Mouse (Mus musculus) midbrain, embryonic 12.5 days (tissue): Measurements from ENCODE around the gene Dapk1. TPM values are rescaled to one million over a fixed set of nuclear protein-coding genes. Genes with fewer than 3 reads are reported as not detected.

Experiments
- ATAC-seq: fragments of 200-750 bp; cut with Nextera tagmentation; 2 replicates; pipeline ENCODE4 v1.8.0; 2017; ENCODE audit warnings: low read depth, moderate TSS enrichment, moderate library complexity; ENCODE audit not compliant: low FRiP score
- H3K27ac ChIP-seq: fragments of 300-500 bp; sonication (generic); replicated peaks from 2 replicates; pipeline ENCODE4 v1.5.1; 2016; ENCODE audit warnings: mild to moderate bottlenecking
- H3K27me3 ChIP-seq: fragments of 300-500 bp; sonication (generic); 2 replicates; pipeline ENCODE4 v1.6.1; 2016; ENCODE audit warnings: mild to moderate bottlenecking
- H3K36me3 ChIP-seq: fragments of 300-500 bp; sonication (generic); 2 replicates; pipeline ENCODE4 v1.6.1; 2016
- H3K4me1 ChIP-seq: fragments of 300-500 bp; sonication (generic); 2 replicates; pipeline ENCODE4 v1.6.1; 2016
- H3K4me2 ChIP-seq: fragments of 300-500 bp; sonication (generic); replicated peaks from 2 replicates; pipeline ENCODE4 v1.6.1; 2016; ENCODE audit warnings: mild to moderate bottlenecking, moderate library complexity
- H3K4me3 ChIP-seq: fragments of 300-500 bp; sonication (generic); 2 replicates; pipeline ENCODE4 v1.5.1; 2016; ENCODE audit warnings: mild to moderate bottlenecking
- H3K9ac ChIP-seq: fragments of 300-500 bp; sonication (generic); replicated peaks from 2 replicates; pipeline ENCODE4 v1.6.1; 2016; ENCODE audit warnings: mild to moderate bottlenecking, moderate library complexity
- H3K9me3 ChIP-seq: fragments of 300-500 bp; sonication (generic); 2 replicates; pipeline ENCODE4 v1.6.1; 2016; ENCODE audit warnings: mild to moderate bottlenecking
- WGBS: fragments of 180-500 bp; shearing (Covaris S2); methylation state at CpG from one replicate; pipeline ENCODE4 v1.1.7; 2016; 5-methylcytosine and 5-hydroxymethylcytosine counted together
- polyA plus RNA-seq: library from polyadenylated mRNA; unstranded; fragments of >200 nt; fragmentation: Nextera tagmentation; extraction: Ambion mirVana; gene quantifications from 2 replicates; pipeline ENCODE4 v1.2.1, GENCODE M21; 2016

Gene Dapk1
- polyA plus RNA-seq, 1 experiment from 2014 or later = 36.7 TPM

DNA sequence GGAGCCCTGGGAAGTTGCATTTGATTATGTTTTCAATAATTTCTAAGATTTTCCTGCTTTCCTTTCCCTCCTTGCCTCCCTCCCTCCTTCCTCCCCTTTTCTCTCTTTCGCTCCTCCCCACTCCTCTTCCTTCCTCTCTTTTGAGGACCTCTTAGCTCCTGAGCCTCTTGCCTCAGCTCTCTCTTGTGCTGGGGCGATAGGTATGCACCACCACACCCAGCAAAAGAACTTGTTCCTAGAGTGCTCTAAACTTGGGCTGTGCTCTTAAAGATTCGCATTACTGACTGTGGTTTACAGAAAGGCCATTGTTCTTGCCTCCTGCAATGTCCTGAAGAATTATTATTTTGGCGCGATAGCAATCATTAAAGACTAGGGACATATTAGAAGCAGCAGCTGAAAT, 46.6 kb downstream of the Dapk1 start:
- H3K27me3 ChIP-seq = no peaks in the 10 kb centered on the region
- no peak overlapping the region for H3K27ac ChIP-seq
- H3K9me3 ChIP-seq = no peaks in the 10 kb centered on the region
- 96% methylated on average over 5 of the region's 5 CpGs for WGBS
- H3K4me1 ChIP-seq = no peaks in the 10 kb centered on the region
- 0 out of 2 replicates have a peak, but pooled peaks cover 7% of the 10 kb centered on the region for H3K36me3 ChIP-seq
- H3K9ac ChIP-seq = no peak overlapping the region
- no peak overlapping the region for H3K4me3 ChIP-seq
- H3K4me2 ChIP-seq = no peak overlapping the region
- no peak for ATAC-seq

DNA sequence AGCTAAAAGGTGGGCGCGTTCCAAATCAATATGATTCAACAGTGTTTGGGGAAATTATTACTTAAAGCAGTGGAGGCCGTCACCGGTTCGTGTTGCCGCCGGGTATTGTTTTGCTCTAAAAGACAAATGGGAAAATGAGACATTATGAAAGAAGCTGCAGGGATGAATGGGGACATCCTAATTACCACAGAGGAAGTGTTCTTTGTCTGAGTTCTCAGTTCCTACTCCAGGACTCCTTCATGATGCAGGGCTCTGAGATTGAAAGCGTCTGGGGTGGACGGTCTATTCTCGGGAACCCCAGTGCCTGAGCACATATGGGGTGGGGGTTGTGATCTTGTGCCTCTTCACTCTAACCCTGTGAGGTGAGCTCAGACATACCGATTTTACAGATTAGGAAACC, 48.3 kb downstream of the Dapk1 start:
- ATAC-seq = no peak
- 94% methylated on average over 11 of the region's 11 CpGs for WGBS
- no peak overlapping the region for H3K4me2 ChIP-seq
- H3K27ac ChIP-seq = no peak overlapping the region
- H3K9ac ChIP-seq = no peak overlapping the region
- H3K4me1 ChIP-seq = no peaks in the 10 kb centered on the region
- H3K36me3 ChIP-seq = 0 out of 2 replicates have a peak, but pooled peaks cover 7% of the 10 kb centered on the region
- no peaks in the 10 kb centered on the region for H3K27me3 ChIP-seq
- no peaks in the 10 kb centered on the region for H3K9me3 ChIP-seq
- H3K4me3 ChIP-seq = no peak overlapping the region

DNA sequence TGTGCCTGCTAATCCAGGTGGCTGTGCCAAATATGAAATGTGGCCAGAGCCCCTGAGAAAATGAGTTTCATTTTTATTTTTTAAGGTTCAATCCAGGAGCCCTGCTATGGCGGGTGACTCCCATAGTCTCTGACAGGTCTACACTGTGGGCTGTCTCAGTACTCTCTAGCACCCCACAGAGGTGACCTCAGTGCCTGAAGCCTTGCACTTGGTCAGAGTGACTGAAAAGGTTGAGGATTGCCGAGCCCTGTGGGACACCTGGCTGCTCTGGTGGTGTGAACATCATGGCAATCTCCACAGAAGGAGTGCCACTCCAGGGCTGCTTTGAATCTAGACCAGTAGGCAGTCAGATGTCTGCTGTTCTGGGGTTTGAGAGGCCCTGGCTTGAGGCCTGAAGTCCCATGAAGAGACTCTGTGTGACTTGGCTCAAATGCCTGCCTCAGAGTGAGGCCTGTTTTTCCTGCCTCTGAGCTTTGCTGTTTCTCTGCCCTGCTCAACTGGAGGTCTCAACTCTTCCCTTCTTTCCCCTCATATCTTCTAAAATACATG, 52.3 kb downstream of the Dapk1 start:
- Histone ChIP-seq H3K4me1 (no peaks in the 10 kb centered on the region), H3K4me2 (no peak overlapping the region), H3K27ac (no peak overlapping the region), H3K9me3 (no peaks in the 10 kb centered on the region), H3K36me3 (no peaks in the 10 kb centered on the region), H3K9ac (no peak overlapping the region), H3K4me3 (no peak overlapping the region), H3K27me3 (no peaks in the 10 kb centered on the region)
- 88% methylated on average over 2 of the region's 2 CpGs for WGBS
- ATAC-seq = no peak

DNA sequence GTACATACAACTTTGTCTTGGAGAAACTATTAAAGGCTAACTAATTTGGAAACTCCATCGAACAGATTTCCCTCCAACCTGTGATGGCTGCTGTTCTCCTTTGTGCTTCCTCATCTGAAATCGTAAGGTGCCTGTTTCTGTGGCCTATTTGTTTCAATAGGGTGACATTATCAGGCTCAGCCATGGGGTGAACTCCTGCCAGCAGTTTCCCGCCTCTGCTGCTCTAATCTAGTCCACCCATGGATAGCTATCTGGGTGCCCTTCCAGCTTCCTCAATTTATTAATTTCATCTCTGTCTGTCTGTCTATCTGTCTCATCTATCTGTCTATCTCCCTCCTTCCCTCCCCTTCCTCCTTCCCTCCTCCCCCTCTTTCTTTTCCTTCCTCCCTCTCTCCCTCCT, 53.5 kb downstream of the Dapk1 start:
- 88% methylated on average over 3 of the region's 3 CpGs for WGBS

DNA sequence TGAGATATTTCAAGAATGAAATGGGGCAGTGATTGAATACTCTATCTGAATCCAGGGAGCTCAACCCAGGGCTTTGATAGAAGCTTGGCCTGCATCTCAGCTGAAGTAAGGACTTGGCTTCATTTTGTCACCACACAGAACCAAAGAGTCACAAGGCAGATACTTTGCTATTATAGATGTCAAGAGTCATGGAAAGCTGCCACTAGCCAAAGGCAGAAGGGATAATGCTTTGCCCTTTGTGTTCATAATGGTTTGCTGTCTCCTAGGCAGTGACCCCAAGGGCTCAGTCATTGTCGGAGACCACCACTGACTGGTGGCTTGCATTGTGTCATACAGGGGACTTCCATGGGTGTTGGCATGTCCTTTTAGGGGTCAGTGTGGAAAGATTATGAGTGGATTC, 57.9 kb downstream of the Dapk1 start:
- H3K4me1 ChIP-seq = peaks cover 5% of the 10 kb centered on the region; the same call in 1 of the 2 replicates
- no peak overlapping the region for H3K4me3 ChIP-seq
- H3K27me3 ChIP-seq = no peaks in the 10 kb centered on the region
- H3K27ac ChIP-seq = no peak overlapping the region
- H3K4me2 ChIP-seq = no peak overlapping the region
- ATAC-seq = no peak
- H3K36me3 ChIP-seq = no peaks in the 10 kb centered on the region
- WGBS = 67% methylated on average over 1 of the region's 1 CpGs
- H3K9me3 ChIP-seq = no peaks in the 10 kb centered on the region
- H3K9ac ChIP-seq = no peak overlapping the region

More for the DNA sequence above, 53.5 kb downstream of the Dapk1 start:
- Histone ChIP-seq H3K4me1 (peaks cover 3% of the 10 kb centered on the region; the same call in 1 of the 2 replicates), H3K27me3 (no peaks in the 10 kb centered on the region), H3K9ac (no peak overlapping the region), H3K27ac (no peak overlapping the region), H3K9me3 (no peaks in the 10 kb centered on the region), H3K4me2 (no peak overlapping the region), H3K36me3 (no peaks in the 10 kb centered on the region), H3K4me3 (no peak overlapping the region)
- no peak for ATAC-seq

DNA sequence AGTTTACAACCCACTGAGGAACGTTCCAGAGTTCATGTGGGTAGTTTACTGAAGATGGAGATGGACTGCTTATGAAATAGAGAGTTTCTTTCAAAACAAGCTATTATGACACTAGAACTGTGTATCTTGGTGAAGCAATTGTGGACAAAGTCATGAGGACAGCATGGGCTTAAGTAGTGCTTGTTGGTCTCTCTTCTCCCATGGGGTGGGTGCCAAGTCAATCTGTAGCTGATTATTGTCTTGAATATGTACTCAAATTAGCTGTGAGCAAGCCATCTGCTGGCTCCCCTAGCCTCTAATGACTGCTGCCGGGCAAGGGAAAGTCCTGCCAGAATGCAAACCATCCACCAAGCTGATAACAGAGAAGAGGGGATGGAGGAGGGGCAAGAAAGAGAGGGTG, 58.3 kb downstream of the Dapk1 start:
- WGBS = 73% methylated on average over 2 of the region's 2 CpGs
- H3K27me3 ChIP-seq = no peaks in the 10 kb centered on the region
- H3K4me2 ChIP-seq = no peak overlapping the region
- no peaks in the 10 kb centered on the region for H3K9me3 ChIP-seq
- H3K4me3 ChIP-seq = no peak overlapping the region
- H3K27ac ChIP-seq = no peak overlapping the region
- no peaks in the 10 kb centered on the region for H3K36me3 ChIP-seq
- no peak overlapping the region for H3K9ac ChIP-seq
- peaks cover 5% of the 10 kb centered on the region; the same call in 1 of the 2 replicates for H3K4me1 ChIP-seq
- no peak for ATAC-seq

DNA sequence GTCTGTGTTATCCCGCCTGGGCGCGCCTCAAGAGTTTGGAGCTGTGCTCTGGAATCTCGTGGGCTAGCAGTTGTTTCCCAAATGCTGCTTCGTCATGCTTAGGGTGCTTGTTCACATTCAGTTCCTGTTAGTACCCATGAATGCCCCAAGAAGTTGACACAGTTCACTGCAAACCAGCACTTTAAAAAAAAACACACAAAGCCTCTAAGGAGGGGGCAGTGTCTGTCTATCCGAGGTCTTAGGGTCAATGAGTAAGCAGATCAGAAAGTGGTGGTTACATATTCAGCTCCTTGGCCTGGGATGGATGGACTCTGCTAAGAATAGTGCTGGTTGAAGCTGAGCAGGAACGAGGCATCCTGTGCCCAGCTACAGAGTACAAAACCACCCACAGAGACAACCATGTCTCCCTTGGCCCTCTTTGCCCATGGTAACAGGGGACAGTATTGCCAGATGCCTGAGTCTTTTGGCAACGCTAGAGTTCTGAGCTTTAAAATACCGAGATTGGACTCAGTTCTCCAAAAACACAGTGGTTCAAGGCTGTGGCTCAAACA, 59.0 kb downstream of the Dapk1 start:
- ATAC-seq = no peak
- Histone ChIP-seq H3K27me3 (no peaks in the 10 kb centered on the region), H3K9ac (no peak overlapping the region), H3K4me2 (no peak overlapping the region), H3K9me3 (no peaks in the 10 kb centered on the region), H3K36me3 (no peaks in the 10 kb centered on the region), H3K4me3 (no peak overlapping the region), H3K27ac (no peak overlapping the region), H3K4me1 (peaks cover 5% of the 10 kb centered on the region; the same call in 1 of the 2 replicates)
- WGBS = 78% methylated on average over 9 of the region's 9 CpGs

DNA sequence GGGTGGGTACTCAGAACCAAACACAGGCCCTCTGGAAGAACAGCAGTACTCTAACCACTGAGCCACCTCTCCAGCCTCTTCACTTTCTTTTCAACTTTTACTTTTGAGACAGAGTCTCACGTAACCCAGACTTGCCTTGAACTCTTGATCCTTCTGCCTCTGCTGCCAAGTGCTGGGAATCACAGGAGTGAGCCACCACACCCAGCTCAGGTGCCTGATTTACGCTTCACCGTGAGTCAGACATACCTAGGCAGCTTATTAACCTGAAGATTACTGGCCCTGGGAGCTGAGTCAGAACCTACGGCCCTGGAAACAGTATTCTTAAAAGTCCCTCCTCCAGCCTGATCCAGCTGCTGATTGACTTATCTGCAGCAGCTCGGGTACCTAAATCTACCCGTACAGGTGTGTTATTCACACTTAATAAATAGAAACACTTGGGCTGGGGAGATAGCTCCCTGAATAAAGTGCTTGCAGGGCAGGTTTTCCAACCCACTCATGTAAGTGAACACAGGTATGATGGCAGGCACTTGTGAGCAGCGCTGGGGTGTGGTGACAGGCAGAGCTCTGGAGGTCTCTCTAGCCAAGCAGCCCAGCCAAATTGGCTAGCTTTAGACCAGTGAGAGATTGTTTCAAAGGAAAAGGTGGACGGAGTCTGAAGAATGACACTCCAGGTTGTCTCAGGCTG, 60.9 kb downstream of the Dapk1 start:
- H3K27ac ChIP-seq = no peak overlapping the region
- no peaks in the 10 kb centered on the region for H3K36me3 ChIP-seq
- H3K4me1 ChIP-seq = peaks cover 5% of the 10 kb centered on the region; the same call in 1 of the 2 replicates
- WGBS = 90% methylated on average over 8 of the region's 8 CpGs
- no peak overlapping the region for H3K9ac ChIP-seq
- no peak for ATAC-seq
- H3K27me3 ChIP-seq = no peaks in the 10 kb centered on the region
- H3K9me3 ChIP-seq = no peaks in the 10 kb centered on the region
- no peak overlapping the region for H3K4me3 ChIP-seq
- H3K4me2 ChIP-seq = no peak overlapping the region

DNA sequence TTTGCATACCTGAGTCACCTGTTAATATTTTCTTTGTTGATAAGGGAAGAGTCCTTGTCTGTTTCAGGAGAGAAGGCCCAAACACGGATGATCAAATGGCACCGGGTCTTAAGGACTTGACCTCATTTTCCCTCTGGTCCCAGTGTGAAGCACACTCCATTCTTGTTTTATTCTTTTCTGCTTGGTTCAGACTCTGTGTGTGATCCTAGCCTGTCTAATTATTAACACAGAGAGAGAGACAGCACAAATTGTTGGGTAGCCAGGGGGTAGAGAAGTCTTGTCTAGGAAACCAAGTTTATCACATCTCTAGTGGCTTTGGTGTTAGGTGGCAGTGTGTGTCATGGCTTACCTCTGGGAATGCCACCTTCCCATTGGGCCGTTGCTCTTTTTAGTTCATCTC, 62.3 kb downstream of the Dapk1 start:
- no peaks in the 10 kb centered on the region for H3K9me3 ChIP-seq
- no peak overlapping the region for H3K4me3 ChIP-seq
- H3K4me2 ChIP-seq = no peak overlapping the region
- H3K27ac ChIP-seq = no peak overlapping the region
- no peaks in the 10 kb centered on the region for H3K27me3 ChIP-seq
- no peak for ATAC-seq
- 82% methylated on average over 3 of the region's 3 CpGs for WGBS
- H3K9ac ChIP-seq = no peak overlapping the region
- H3K36me3 ChIP-seq = no peaks in the 10 kb centered on the region
- peaks cover 5% of the 10 kb centered on the region; the same call in 1 of the 2 replicates for H3K4me1 ChIP-seq

DNA sequence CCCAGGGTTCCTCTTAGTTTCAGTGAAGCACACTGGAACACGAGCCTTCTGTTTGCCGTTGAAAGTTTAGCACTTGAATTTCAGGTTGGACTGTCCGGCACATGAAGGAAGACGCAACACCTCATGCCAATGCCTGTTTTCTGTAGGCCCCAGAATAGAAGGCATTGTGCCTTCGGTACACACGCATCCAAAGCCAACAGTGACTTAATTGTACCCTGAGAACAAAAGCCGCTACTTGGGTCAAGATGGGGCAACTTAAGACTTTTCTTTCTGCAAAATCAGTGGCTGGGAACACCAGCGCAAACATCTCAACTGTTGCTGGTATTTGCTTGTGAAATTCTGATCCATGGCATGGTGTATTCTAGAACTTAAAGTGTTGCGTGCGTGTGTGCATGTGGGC, 63.1 kb downstream of the Dapk1 start:
- 87% methylated on average over 10 of the region's 10 CpGs for WGBS
- Histone ChIP-seq H3K9ac (no peak overlapping the region), H3K27me3 (no peaks in the 10 kb centered on the region), H3K9me3 (no peaks in the 10 kb centered on the region), H3K36me3 (no peaks in the 10 kb centered on the region), H3K4me2 (no peak overlapping the region), H3K4me3 (no peak overlapping the region), H3K27ac (no peak overlapping the region), H3K4me1 (peaks cover 5% of the 10 kb centered on the region; the same call in 1 of the 2 replicates)
- no peak for ATAC-seq

DNA sequence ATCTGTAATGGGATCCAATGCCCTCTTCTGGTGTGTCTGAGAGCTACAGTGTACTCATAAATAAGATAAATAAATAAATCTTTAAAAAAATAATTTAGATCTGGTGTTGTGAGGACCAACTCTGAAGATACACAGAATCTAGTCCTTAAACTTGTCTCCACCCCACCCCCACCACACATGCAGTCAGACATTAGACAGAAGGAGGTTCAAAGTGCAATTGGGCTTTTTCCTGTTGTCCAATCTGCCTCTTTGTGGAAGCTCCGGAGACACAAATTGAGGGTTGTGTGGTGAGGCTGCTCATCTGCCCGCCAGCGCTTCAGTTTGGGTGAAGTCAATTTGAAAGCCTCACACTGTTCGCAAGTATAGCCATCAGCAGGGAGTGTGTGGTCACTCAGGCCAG, 63.7 kb downstream of the Dapk1 start:
- H3K4me2 ChIP-seq = no peak overlapping the region
- no peaks in the 10 kb centered on the region for H3K4me1 ChIP-seq
- WGBS = 97% methylated on average over 4 of the region's 4 CpGs

DNA sequence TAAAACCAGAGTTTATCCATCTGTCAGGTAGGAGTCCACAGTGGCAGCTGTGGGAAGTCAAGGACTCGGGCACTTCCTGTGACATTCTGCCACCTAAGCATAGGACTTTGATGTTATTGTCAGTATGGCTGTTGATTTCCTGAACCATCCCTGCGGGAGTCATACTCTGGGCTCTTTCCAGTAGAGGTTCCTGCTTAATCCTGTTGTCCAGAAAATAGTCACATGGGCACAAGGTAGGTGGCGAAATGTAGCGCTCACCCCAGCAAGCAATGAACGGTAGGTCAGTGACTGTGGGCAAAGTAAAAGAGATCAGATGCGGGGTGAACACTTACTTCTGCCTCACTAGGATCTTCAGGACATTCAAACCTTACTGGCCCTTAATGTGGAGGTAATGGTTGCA, 66.3 kb downstream of the Dapk1 start:
- Histone ChIP-seq H3K27me3 (no peaks in the 10 kb centered on the region), H3K4me2 (no peak overlapping the region), H3K4me3 (no peak overlapping the region), H3K9ac (no peak overlapping the region), H3K27ac (no peak overlapping the region), H3K36me3 (no peaks in the 10 kb centered on the region), H3K4me1 (no peaks in the 10 kb centered on the region), H3K9me3 (no peaks in the 10 kb centered on the region)
- 83% methylated on average over 6 of the region's 6 CpGs for WGBS
- no peak for ATAC-seq

More for the DNA sequence above, 63.7 kb downstream of the Dapk1 start:
- H3K9me3 ChIP-seq = no peaks in the 10 kb centered on the region
- H3K4me3 ChIP-seq = no peak overlapping the region
- H3K36me3 ChIP-seq = no peaks in the 10 kb centered on the region
- ATAC-seq = no peak
- no peak overlapping the region for H3K9ac ChIP-seq
- no peak overlapping the region for H3K27ac ChIP-seq
- no peaks in the 10 kb centered on the region for H3K27me3 ChIP-seq
